Mouse (Mus musculus) lung, embryonic 16.5 days (tissue): ENCODE data around the gene Mtmr14. TPM values are rescaled to one million over a fixed set of nuclear protein-coding genes. Genes with fewer than 3 reads are reported as not detected.

ENCODE experiments used
- ATAC-seq: fragments of 200-750 bp; cut with Nextera tagmentation; 2 replicates; pipeline ENCODE4 v1.8.0; 2017; ENCODE audit warnings: low read depth, mild to moderate bottlenecking, moderate library complexity
- H3K27ac ChIP-seq: fragments of 300-500 bp; sonication (generic); 2 replicates; pipeline ENCODE4 v1.5.1; 2014; ENCODE audit warnings: mild to moderate bottlenecking, control low read depth, low read length
- H3K27me3 ChIP-seq: fragments of 300-500 bp; sonication (generic); 2 replicates; pipeline ENCODE4 v1.6.1; 2014; ENCODE audit warnings: low read depth, low read length, mixed read lengths; ENCODE audit not compliant: control insufficient read depth, insufficient read depth
- H3K36me3 ChIP-seq: fragments of 300-500 bp; sonication (generic); 2 replicates; pipeline ENCODE4 v1.6.1; 2014; ENCODE audit warnings: low read length; ENCODE audit not compliant: control insufficient read depth, insufficient read depth
- H3K4me1 ChIP-seq: fragments of 300-500 bp; sonication (generic); replicated peaks from 2 replicates; pipeline ENCODE4 v1.6.1; 2014; ENCODE audit warnings: low read length, mixed read lengths; ENCODE audit not compliant: control insufficient read depth, insufficient read depth
- H3K4me2 ChIP-seq: fragments of 300-500 bp; sonication (generic); 2 replicates; pipeline ENCODE4 v1.6.1; 2014; ENCODE audit warnings: low read depth, low read length, control low read depth
- H3K4me3 ChIP-seq: fragments of 300-500 bp; sonication (generic); 2 replicates; pipeline ENCODE4 v1.5.1; 2014; ENCODE audit warnings: mild to moderate bottlenecking, low read length, control low read depth
- H3K9ac ChIP-seq: fragments of 300-500 bp; sonication (generic); 2 replicates; pipeline ENCODE4 v1.6.1; 2014; ENCODE audit warnings: low read length, control low read depth
- H3K9me3 ChIP-seq: fragments of 300-500 bp; sonication (generic); 2 replicates; pipeline ENCODE4 v1.6.1; 2016; ENCODE audit warnings: low read length; ENCODE audit not compliant: control insufficient read depth
- WGBS: fragments of 180-500 bp; shearing (Covaris S2); extraction: QIAGEN DNeasy Blood & Tissue Kit; methylation state at CpG from one replicate; pipeline ENCODE4 v1.1.7; 2014; 5-methylcytosine and 5-hydroxymethylcytosine counted together
- polyA plus RNA-seq: library from polyadenylated mRNA; unstranded; fragments of >200 nt; fragmentation: Nextera tagmentation; extraction: Ambion mirVana; gene quantifications from 2 replicates; pipeline ENCODE4 v1.2.1, GENCODE M21; 2015

Mtmr14 gene
- polyA plus RNA-seq, 1 experiment from 2014 or later, result 36.5 TPM

- Histone ChIP-seq H3K4me2 (no peak overlapping the region), H3K9me3 (no peaks in the 10 kb centered on the region), H3K27ac (no peak overlapping the region), H3K4me1 (peaks cover 5% of the 10 kb centered on the region; the same call in 1 of the 2 replicates), H3K27me3 (peaks cover 29% of the 10 kb centered on the region), H3K4me3 (no peak overlapping the region), H3K36me3 (no peaks in the 10 kb centered on the region), H3K9ac (no peak overlapping the region)
- no peak for ATAC-seq
- WGBS, result 48% methylated on average over 1 of the region's 1 CpGs
Observed at GRCm38 (mm10) chr6:113286316-113286715, 48.7 kb downstream of the Mtmr14 start.

DNA sequence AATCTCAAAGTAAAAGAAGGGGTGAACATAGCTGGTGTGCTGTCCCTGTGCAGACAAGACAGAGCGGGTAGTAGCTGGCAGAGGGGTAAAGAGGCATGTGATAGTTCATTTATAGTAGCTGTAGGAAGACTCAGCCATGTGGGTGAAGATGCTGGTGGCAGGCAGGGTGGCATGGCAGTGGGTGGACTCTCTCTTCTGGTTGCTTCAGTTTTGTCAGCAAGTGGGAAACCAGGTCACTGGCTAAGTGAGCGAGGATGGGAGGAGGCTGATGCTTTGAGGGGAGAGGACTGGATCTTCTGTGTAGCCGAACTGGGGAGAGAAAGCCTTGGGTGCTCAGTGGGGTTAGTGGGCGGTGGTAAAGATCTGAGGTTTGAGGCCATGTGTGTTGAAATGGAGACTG lies 49.6 kb downstream of the Mtmr14 start:
- ATAC-seq, result no peak
- H3K4me3 ChIP-seq, result no peak overlapping the region
- no peaks in the 10 kb centered on the region for H3K36me3 ChIP-seq
- WGBS, result 64% methylated on average over 4 of the region's 4 CpGs
- no peak overlapping the region for H3K9ac ChIP-seq
- no peaks in the 10 kb centered on the region for H3K9me3 ChIP-seq
- peaks cover 21% of the 10 kb centered on the region for H3K27me3 ChIP-seq
- H3K4me1 ChIP-seq, result peaks cover 2% of the 10 kb centered on the region; the same call in 1 of the 2 replicates
- H3K4me2 ChIP-seq, result no peak overlapping the region
- no peak overlapping the region for H3K27ac ChIP-seq

- Histone ChIP-seq H3K9me3 (no peaks in the 10 kb centered on the region), H3K27ac (no peak overlapping the region), H3K4me2 (no peak overlapping the region), H3K9ac (no peak overlapping the region), H3K4me3 (no peak overlapping the region), H3K27me3 (peaks cover under 1% of the 10 kb centered on the region), H3K4me1 (no peaks in the 10 kb centered on the region), H3K36me3 (no peaks in the 10 kb centered on the region)
- WGBS, result 87% methylated on average over 15 of the region's 15 CpGs
- ATAC-seq, result no peak
Observed at GRCm38 (mm10) chr6:113289346-113289745, 51.7 kb downstream of the Mtmr14 start.

DNA sequence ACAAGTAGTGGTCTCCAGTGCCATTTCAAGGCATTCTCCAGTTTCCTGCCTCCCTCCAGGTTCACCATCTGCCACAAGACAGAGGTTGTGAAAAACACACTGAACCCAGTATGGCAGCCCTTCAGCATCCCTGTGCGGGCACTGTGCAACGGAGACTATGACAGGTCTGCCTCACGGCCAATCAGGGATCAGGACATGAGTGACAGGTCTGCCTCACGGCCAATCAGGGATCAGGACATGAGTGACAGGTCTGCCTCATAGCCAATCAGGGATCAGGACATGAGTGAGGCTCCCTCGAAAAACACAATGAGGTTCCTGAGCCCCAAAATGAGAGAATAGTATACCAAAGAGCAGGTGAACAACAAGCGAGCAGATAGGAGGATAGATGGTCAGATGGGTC lies 52.7 kb downstream of the Mtmr14 start:
- Histone ChIP-seq H3K9ac (no peak overlapping the region), H3K4me1 (no peaks in the 10 kb centered on the region), H3K4me2 (no peak overlapping the region), H3K27ac (no peak overlapping the region), H3K4me3 (no peak overlapping the region), H3K27me3 (no peaks in the 10 kb centered on the region), H3K36me3 (no peaks in the 10 kb centered on the region), H3K9me3 (no peaks in the 10 kb centered on the region)
- no peak for ATAC-seq
- 65% methylated on average over 6 of the region's 6 CpGs for WGBS

DNA sequence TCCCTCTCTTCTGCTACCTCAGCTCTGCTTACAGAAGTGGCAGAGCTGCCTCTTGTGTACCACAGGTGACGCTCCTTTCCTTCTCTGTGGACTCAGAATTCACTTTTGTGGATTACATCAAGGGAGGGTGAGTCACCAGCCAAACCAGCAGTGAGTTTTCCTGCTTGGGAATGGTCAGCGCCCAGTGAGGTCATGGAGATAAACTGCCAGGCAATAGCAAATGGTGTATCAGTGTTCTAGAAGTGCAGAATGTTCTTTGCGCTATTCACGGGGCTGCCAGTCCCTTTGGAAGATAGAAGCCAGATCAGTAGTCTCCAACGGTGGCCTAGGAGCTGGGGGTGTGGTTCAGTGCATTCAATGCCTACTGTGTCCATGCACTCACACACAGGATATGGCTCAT lies 55.3 kb downstream of the Mtmr14 start:
- Histone ChIP-seq H3K4me3 (no peak overlapping the region), H3K27me3 (no peaks in the 10 kb centered on the region), H3K4me2 (no peak overlapping the region), H3K27ac (no peak overlapping the region), H3K9me3 (no peaks in the 10 kb centered on the region), H3K36me3 (no peaks in the 10 kb centered on the region), H3K4me1 (no peaks in the 10 kb centered on the region), H3K9ac (no peak overlapping the region)
- no peak for ATAC-seq
- 67% methylated on average over 5 of the region's 5 CpGs for WGBS

DNA sequence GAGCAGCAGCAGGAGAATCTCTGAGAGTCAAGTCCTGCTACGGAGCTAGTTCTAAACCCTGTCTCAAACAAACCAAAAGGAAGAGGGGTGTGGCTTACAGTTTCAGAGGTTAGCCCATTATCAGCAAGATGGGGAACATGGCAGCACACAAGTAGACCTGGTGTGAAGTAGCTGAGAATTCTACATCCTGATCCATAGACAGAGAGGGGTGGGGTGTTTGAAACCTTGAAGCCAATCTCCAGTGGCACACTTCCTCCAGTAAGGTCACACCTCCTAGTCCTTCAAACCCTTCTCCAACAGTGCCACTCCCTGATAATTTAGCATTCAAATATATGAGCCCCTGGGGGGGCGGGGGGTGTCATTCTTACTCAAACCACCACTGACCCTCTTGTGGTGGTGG lies 58.4 kb downstream of the Mtmr14 start:
- Histone ChIP-seq H3K4me2 (no peak overlapping the region), H3K9me3 (no peaks in the 10 kb centered on the region), H3K4me3 (no peak overlapping the region), H3K27ac (no peak overlapping the region), H3K9ac (no peak overlapping the region), H3K27me3 (no peaks in the 10 kb centered on the region), H3K36me3 (no peaks in the 10 kb centered on the region), H3K4me1 (no peaks in the 10 kb centered on the region)
- 56% methylated on average over 2 of the region's 2 CpGs for WGBS
- no peak for ATAC-seq

DNA sequence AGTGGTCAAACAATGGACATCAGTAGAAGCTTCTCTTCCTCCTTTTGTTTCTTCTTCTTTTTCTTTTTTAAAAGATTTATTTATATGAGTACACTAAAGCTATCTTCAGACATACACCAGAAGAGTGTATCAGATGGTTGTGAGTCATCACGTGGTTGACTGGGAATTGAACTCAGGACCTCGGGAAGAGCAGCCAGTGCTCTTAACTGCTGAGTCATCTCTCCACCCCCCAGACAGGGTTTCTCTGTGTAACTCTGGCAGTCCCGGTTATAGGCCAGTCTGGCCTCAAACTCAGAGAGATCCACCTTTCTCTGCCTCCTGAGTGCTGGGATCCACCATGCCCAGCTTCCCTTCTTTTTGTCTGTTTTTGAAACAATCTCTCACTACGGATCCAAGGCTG lies 59.0 kb downstream of the Mtmr14 start:
- no peaks in the 10 kb centered on the region for H3K4me1 ChIP-seq
- no peak overlapping the region for H3K4me3 ChIP-seq
- WGBS, result 58% methylated on average over 4 of the region's 4 CpGs
- H3K36me3 ChIP-seq, result no peaks in the 10 kb centered on the region
- H3K27ac ChIP-seq, result no peak overlapping the region
- H3K9ac ChIP-seq, result no peak overlapping the region
- no peaks in the 10 kb centered on the region for H3K27me3 ChIP-seq
- ATAC-seq, result no peak
- H3K9me3 ChIP-seq, result no peaks in the 10 kb centered on the region
- H3K4me2 ChIP-seq, result no peak overlapping the region

DNA sequence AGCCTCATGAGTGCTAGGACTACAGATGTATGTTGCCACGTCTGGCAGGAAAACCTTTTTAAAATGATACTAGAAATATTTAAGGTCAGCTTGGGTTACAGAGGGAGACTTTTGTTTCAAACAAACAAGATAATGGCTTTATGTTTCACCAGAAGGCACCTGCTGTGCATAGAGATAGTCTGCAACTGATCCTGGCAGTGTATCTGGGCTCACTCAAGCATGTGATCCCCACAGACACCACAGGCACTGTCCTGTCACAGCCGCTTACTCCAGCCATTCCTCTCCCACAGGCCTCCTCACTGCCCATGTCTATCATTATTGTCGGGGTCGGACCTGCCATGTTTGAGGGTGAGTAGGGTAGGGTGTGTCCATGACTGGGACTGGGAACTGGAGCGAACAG lies 63.7 kb downstream of the Mtmr14 start:
- no peak overlapping the region for H3K9ac ChIP-seq
- 74% methylated on average over 5 of the region's 5 CpGs for WGBS
- no peak for ATAC-seq

DNA sequence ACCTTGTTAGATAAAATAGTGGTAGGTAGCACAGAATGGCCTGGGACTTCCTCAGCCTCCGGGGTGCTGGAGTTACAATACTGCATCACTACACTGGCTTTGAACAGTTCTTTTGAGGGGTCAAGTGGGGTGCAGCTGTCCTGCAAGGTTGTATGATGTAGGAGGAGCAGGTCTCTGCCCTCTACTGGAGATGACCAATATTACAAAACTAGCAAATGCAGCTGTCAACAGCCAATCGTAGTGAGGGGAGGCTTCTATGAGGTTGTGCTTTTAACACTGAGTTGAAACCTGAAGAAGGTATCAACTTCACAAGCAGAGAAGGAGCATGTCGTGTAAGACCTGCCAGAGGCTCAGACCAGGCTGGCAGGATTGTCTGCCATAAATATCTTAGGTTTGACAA lies 64.6 kb downstream of the Mtmr14 start:
- H3K9ac ChIP-seq, result no peak overlapping the region
- H3K4me2 ChIP-seq, result no peak overlapping the region
- no peak for ATAC-seq
- no peak overlapping the region for H3K27ac ChIP-seq
- no peak overlapping the region for H3K4me3 ChIP-seq
- no peaks in the 10 kb centered on the region for H3K9me3 ChIP-seq
- no peaks in the 10 kb centered on the region for H3K27me3 ChIP-seq
- WGBS, result 17% methylated on average over 3 of the region's 3 CpGs
- peaks cover 4% of the 10 kb centered on the region for H3K4me1 ChIP-seq
- no peaks in the 10 kb centered on the region for H3K36me3 ChIP-seq

More for the DNA sequence above, 63.7 kb downstream of the Mtmr14 start:
- no peak overlapping the region for H3K4me2 ChIP-seq
- H3K9me3 ChIP-seq, result no peaks in the 10 kb centered on the region
- H3K4me3 ChIP-seq, result no peak overlapping the region
- H3K27ac ChIP-seq, result no peak overlapping the region
- no peaks in the 10 kb centered on the region for H3K36me3 ChIP-seq
- H3K27me3 ChIP-seq, result no peaks in the 10 kb centered on the region
- peaks cover 4% of the 10 kb centered on the region for H3K4me1 ChIP-seq

DNA sequence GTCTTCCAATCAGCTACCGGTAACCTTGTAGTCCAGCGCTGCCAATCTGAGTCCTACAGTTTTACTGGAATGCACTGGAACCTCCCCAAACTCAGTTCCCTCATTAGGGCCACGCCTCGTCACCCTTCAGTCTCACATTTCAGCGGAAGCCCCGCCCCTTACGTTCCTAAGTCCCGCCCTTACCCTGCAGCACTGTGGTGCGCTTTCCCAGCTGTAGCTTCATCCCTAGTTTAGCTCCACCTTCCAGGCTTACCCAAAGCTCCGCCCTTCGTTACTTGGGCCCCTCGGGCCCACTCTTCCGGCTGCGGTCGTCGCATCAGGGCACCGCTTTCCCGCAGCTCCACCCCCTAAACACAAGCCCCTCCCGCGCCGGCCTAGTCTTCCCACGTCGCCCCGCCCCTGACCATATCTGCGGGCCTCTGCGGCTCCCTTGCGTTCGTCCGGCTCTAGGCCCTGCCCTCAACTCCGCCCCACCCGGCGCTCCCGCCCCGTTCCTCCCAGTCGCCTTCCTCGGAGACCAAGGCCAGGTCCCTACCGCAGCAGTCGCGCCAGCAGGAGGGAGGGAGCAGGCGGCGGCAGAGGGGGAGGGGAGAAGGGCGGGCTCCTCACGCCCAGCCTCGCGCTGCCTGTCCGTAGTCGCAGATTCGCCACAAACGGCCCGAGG lies 68.8 kb downstream of the Mtmr14 start:
- peak overlapping the region; percentile 94 for H3K4me3 ChIP-seq
- ATAC-seq, result peak; percentile 98
- no peaks in the 10 kb centered on the region for H3K27me3 ChIP-seq
- H3K4me2 ChIP-seq, result peak overlapping the region; percentile 81
- peak overlapping the region; percentile 99 for H3K27ac ChIP-seq
- no peaks in the 10 kb centered on the region for H3K9me3 ChIP-seq
- H3K9ac ChIP-seq, result peak overlapping the region; percentile 98
- H3K36me3 ChIP-seq, result peaks cover 12% of the 10 kb centered on the region
- WGBS, result 1% methylated on average over 50 of the region's 50 CpGs
- peaks cover 14% of the 10 kb centered on the region for H3K4me1 ChIP-seq
